9 mouse cellular contexts compared by ENCODE assay signal in genomic region chr2:73585347-73585831, GRCm38 (mm10). TPM values are rescaled to one million over a fixed set of nuclear protein-coding genes. Genes with fewer than 3 reads are reported as not detected.
DNase-seq lines count a peak whose midpoint lies in the region; ATAC-seq and TF ChIP-seq lines count a peak whose summit lies in the region.
"Had no signal": no experiment of that assay in that cellular context is flagged by ENCODE, and none has a peak within 500 bp of the region (broad histone marks: within the 10 kb centered on the region; RNA-seq: fewer than 3 reads in every experiment).

No protein-coding gene starts in this region.

- H3K4me1 ChIP-seq in forebrain, embryonic 16.5 days (replicated peaks; ENCODE audit: control insufficient read depth, insufficient read depth, low read length): peaks cover 25% of the 10 kb centered on the region
- no peaks in the 10 kb centered on the region; the same call in 1 of the 2 replicates for H3K4me1 ChIP-seq in kidney, adult 2 months (ENCODE audit: control insufficient read depth, insufficient read depth, low read length)
- H3K4me1 ChIP-seq in midbrain, embryonic 10.5 days: peaks cover 29% of the 10 kb centered on the region

- no peaks in the 10 kb centered on the region for H3K36me3 ChIP-seq in forebrain, embryonic 16.5 days (ENCODE audit: control insufficient read depth, insufficient read depth)
- H3K36me3 ChIP-seq in kidney, adult 2 months (ENCODE audit: control insufficient read depth, insufficient read depth, low read length): no peaks in the 10 kb centered on the region
- H3K36me3 ChIP-seq in midbrain, embryonic 10.5 days: no peaks in the 10 kb centered on the region

- TF ChIP-seq POLR2A in kidney, adult 2 months (IDR thresholded peaks at IDR 0.05; ENCODE audit: low read depth, low read length): no peak

- no peak overlapping the region for H3K27ac ChIP-seq in forebrain, embryonic 16.5 days (ENCODE audit: low read length)
- H3K27ac ChIP-seq in kidney, adult 2 months (ENCODE audit: insufficient read depth, low read depth, low read length): peak overlapping the region; percentile 78
- H3K27ac ChIP-seq in midbrain, embryonic 10.5 days (replicated peaks): peak overlapping the region; percentile 57; the same call in 1 of the 2 replicates

- no peak for TF ChIP-seq CTCF in kidney, adult 2 months (conservative IDR thresholded peaks at IDR 0.05; ENCODE audit: insufficient read depth, insufficient read length, low read depth, low read length)

- peak; percentile 26 for DNase-seq in gastrocnemius, postnatal 10 days
- no peak for DNase-seq in gastrocnemius, postnatal 4 days (ENCODE audit: low spot score in 2 of 2)
- DNase-seq in NIH3T3 (ENCODE audit: low read depth) (peak; percentile 83), adipocyte (ENCODE audit: low spot score) (no peak)
- DNase-seq in kidney, adult 2 months: peak; percentile 56
- DNase-seq in midbrain, embryonic 10.5 days (ENCODE audit: low spot score): peak; percentile 36
- DNase-seq in spleen, postnatal 14 days (ENCODE audit: low spot score in 2 of 2): no peak

- peak overlapping the region; percentile 45 for H3K4me3 ChIP-seq in forebrain, embryonic 16.5 days (replicated peaks; ENCODE audit: low read length)
- H3K4me3 ChIP-seq in kidney, adult 2 months (ENCODE audit: insufficient read depth, low read depth, low read length): peak overlapping the region; percentile 67
- peak overlapping the region; percentile 56 for H3K4me3 ChIP-seq in midbrain, embryonic 10.5 days

- H3K9me3 ChIP-seq in forebrain, embryonic 16.5 days (ENCODE audit: control insufficient read depth, low read length): no peaks in the 10 kb centered on the region
- H3K9me3 ChIP-seq in midbrain, embryonic 10.5 days (replicated peaks): no peaks in the 10 kb centered on the region

- 17% methylated on average over 12 of the region's 12 CpGs for WGBS in forebrain, embryonic 16.5 days
- WGBS in kidney, adult 2 months: 18% methylated on average over 12 of the region's 12 CpGs
- 12% methylated on average over 12 of the region's 12 CpGs for WGBS in midbrain, embryonic 10.5 days

- peak; percentile 36; the same call in 1 of the 2 replicates for ATAC-seq in forebrain, embryonic 16.5 days

- H3K9ac ChIP-seq in forebrain, embryonic 16.5 days (replicated peaks; ENCODE audit: low read depth, low read length): peak overlapping the region; percentile 43

- H3K27me3 ChIP-seq in forebrain, embryonic 16.5 days (replicated peaks; ENCODE audit: control insufficient read depth, insufficient read depth, low read length): peaks cover 3% of the 10 kb centered on the region; the same call in 1 of the 2 replicates
- H3K27me3 ChIP-seq in kidney, adult 2 months (replicated peaks; ENCODE audit: control insufficient read depth, insufficient read depth, low read length): no peaks in the 10 kb centered on the region
- H3K27me3 ChIP-seq in midbrain, embryonic 10.5 days (ENCODE audit: low read depth, poor library complexity, severe bottlenecking): peaks cover 22% of the 10 kb centered on the region

- H3K4me2 ChIP-seq in forebrain, embryonic 16.5 days (ENCODE audit: low read length): peak overlapping the region; percentile 67

RNA-seq across cellular contexts. Expression of gene Chrna1, which starts 5.3 kb away (rescaled TPM):
- 10 to 100 TPM; 31.7 to 37.0 TPM for total RNA-seq in gastrocnemius, postnatal 10 days (2021)
- 10 to 100 TPM; 48.3 to 50.8 TPM for total RNA-seq in gastrocnemius, postnatal 4 days (2021)
- polyA plus RNA-seq in forebrain, embryonic 16.5 days (2015; fragmentation: Nextera tagmentation; extraction: Ambion mirVana): 0.09 and 0.10 TPM in 2 replicates
- polyA plus RNA-seq in kidney, adult 2 months (2012; rRNA removed): not detected in 2 replicates
- 0.40 and 0.84 TPM in 2 replicates for polyA plus RNA-seq in midbrain, embryonic 10.5 days (2016; fragmentation: Nextera tagmentation; extraction: Ambion mirVana)
- total RNA-seq: adrenal gland, adult 18-20 months had no signal

RNA-seq across cellular contexts. Expression of gene Wipf1, which starts 55.9 kb away (rescaled TPM):
- 10 to 100 TPM; 21.5 to 27.6 TPM for total RNA-seq in gastrocnemius, postnatal 10 days (2021)
- total RNA-seq in gastrocnemius, postnatal 4 days (2021): 10 to 100 TPM; 33.2 to 41.1 TPM
- polyA plus RNA-seq in forebrain, embryonic 16.5 days (2015; fragmentation: Nextera tagmentation; extraction: Ambion mirVana): 1.8 and 2.3 TPM in 2 replicates
- 4.8 and 8.0 TPM in 2 replicates for polyA plus RNA-seq in kidney, adult 2 months (2012; rRNA removed)
- polyA plus RNA-seq in midbrain, embryonic 10.5 days (2016; fragmentation: Nextera tagmentation; extraction: Ambion mirVana): 7.4 and 7.6 TPM in 2 replicates

Comparison
In these comparisons a context has a peak if more than half of its experiments do, and no peak if none do; other contexts are left out.
1. DNase-seq: peak in gastrocnemius, postnatal 10 days (single experiment), NIH3T3 (single experiment), kidney, adult 2 months (single experiment) and midbrain, embryonic 10.5 days (single experiment); none in gastrocnemius, postnatal 4 days (0 of 2), adipocyte (single experiment) and spleen, postnatal 14 days (0 of 2).
2. Peak in every context shown above with its lines, with median percentiles within 50 percentile points of each other: H3K4me3 ChIP-seq.